Mouse (Mus musculus): ENCODE data around the gene Omp.

The Omp gene

DNA sequence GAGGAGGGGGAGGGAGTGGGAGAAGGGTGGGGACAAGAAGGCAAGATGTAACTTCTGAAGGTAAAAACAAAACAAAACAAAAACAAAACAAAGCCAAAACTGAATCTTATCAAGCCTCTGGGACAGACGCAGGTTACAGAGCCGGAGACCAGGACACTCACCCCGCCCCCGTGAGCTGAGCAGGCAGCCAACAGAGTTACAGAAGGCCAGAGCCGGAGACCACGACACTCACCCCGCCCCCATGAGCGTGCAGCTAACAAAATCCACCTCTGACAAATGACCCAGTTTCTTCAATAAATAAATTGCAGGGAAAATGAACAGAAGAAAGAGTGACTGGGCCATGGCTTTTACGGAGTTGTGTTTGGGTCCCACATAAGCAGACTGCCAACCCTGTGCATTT is 6.1 kb downstream of the Omp start:
- DNase-seq = peak; percentile 45

DNA sequence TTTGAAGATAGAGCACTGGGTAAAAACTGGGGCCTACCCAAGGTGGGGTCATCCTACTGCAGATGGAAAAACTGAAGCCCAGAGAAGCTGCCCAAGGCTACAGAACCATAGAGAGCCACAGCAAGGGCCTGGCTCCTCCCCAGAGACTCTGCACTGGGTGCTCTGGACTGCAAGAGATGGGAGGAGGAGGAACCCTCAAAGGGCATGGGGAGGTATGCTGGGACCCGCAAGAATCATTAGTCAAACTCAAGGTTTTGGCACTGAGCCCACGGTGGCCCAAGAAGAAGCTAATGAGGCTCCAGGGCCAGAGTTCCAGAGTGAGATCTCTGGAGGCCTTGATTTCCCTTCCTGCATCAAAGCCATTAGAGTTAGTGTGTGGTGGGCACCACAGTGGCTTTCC is 7.3 kb downstream of the Omp start:
- DNase-seq = no peak

DNA sequence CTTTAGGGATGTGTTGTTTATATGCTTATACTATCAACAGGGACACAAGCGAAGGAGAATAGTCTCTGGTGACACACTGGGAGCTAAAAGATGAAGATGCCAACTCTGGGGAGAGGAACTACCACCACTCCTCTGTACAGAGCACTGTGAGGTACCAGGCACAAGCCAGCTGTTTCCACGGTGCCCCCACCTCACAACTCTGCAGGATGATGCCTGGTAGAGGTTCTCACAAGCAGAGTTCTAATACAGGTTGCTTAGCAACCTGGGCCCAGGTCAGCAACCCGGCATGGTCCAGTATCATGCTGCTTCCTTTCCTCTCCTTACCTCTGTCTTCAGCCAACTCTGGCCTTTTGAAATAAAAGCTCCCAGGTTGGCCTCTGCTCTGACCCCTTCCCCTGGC is 7.7 kb downstream of the Omp start:
- no peak for DNase-seq

DNA sequence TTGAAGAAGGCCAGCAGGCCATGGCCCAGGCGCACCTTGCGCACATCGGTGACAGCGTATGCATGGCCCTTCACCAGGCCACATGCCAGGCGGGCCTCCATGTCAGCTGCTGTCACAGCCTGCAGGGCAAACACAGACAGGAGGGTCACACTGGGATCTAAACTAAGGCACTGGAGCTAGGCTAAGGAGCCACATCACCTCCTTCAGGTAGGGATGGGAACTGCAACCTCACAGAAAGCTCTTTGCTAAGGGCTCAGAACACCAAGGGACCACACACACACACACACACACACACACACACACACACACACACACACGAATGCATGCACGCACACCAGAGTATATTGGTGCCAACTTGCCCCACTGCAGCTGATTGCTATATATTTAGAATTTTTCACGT is 13.6 kb downstream of the Omp start:
- DNase-seq = no peak

DNA sequence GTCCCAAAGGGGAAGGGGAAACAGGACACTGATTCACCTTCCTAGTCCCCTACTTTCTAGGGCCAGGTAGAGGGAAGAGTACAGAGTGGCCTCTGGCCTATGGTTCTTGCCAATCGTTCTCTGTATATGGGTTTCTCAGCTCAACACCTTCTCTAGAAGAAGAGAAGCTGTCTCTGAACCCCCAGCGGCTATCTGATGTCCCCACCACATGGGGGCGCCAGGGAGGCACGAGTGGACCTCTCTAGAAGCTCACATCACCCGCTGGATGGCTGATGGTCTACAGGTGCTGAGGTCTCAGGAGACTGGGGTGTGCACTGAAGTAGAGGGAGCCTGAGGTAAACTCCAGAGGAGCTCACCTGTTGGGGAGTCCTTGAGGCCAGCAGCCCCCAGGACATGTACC is 19.8 kb downstream of the Omp start:
- no peak for DNase-seq

DNA sequence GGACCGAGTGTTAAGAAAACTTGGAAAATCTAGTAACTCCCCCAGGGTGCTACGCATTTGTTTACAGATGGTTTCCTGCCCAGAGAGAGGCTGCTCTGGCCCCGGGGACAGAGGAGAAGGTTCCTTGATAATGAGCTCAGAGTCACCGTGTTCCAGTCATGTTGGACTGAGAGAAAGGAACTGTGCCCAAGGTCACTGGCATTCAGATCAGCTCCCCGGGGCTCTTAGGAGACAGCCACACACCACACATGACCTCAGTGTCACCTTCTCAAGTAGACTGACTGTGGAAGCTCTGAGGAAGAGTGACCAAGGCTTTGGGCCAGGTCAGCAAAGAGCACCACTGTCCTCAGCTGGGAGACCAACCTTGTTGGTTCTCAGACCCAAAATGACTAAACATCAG is 20.6 kb downstream of the Omp start:
- no peak for DNase-seq

DNA sequence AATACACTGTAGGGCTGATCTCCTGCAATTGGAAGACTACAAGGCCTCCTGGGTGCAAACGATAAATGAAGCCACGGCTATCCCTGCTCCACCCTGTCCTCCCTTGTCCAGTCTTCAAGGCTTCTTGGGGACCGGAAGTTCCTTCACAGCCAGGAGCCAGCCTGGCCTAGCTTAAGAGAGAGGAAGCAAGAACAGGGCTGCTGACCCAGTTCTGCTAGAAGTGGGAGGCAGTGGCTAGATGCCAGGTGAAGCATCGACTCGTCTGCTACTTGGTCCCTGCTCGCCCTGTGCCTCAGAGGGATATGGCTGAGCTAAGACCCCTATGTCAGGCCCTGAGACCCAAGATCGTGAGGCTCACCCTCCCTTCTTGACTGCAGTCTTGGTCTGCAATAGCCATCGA is 23.6 kb downstream of the Omp start:
- no peak for DNase-seq

DNA sequence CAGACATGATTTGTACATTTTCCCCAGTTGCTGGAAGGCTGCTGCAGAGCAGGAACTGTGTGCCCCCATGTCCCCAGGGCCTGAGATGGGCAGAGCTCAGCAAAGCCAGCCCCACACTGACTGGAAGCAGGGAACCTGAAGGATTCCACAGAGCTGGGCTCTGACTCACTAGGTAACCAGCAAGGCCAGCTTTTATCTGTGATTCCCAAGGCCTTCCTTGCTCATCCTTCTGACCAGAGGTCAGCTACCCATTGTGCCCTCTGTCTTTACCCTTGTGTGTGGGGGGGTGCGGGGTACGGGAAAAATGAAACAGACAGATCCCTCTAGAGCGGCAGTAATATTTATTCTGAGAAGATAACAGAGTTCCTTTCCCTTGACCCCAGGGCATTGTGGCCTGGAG is 24.1 kb downstream of the Omp start:
- DNase-seq = no peak

DNA sequence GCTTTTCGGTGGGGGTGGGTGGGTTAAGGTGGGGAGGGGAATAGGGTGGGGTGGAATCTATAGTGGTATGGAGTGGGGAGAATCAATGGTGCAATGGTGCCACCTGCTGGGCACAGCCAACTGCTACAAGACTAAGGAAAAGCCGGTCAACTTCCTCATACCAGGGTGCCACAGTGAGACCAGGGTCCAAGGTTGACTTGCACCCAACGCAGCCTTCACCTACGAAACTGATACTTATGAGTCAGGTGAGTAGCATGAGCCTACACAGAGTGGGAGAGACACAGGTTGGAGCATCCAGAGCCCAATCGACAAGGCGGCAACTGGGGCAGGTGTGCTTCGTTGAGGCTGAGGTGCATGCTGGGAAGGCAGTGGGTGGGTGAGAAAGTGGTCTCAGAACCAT is 25.0 kb downstream of the Omp start:
- DNase-seq = peak; percentile 82

DNA sequence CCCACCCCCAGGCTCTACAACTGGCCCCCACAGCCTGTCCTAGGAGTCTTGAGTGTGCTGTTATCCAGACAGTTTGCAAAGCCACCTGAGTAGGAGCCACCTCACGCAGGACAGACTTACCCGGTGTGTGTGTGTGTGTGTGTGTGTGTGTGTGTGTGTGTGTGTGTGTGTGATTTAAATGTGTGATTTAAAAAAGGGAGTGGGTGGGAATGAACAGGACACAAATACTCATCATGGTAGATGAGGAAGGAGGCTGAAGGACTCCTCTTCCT is 25.4 kb downstream of the Omp start:
- DNase-seq = no peak

DNA sequence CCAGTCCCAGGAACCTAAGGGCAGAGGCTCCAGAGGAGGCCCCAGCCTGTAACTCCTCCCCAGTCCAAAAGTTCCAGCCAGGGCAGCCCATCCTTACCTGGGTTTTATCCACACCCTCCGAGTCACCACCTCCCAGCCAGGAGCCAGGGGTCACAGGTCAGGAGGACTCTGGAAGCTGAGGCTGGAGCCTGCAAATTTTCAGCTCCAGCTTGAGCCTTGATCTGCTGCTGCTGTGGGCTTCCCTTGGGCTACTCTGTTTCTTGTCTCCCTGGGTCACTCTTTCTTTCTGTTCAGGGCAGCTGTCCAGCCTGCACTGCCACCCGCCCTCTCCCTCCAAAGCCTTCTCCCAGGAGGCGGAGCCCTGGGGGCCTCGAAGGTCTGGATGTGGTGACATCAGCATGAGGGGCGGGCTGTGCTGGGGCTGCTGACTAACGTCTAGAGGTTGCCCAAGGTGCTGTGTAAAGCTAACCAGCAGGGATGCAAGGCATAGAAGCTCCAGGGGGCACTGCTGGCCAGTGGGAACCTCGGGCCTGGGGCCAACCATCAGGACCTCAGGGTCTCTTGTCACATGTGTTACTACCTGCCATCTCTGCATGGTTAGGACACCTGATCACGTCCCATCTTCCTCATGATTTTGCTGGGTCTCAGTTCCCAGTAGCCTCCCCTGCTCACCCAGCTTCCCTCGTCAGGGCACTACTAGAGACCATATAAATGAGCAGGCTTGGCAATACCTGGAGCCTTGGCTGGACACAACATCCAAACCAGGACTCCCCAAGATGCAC is 25.9 kb downstream of the Omp start, which contains the start of gene Myo7a:
Myo7a (minus strand) TSS at position 346 of the 782 bp plus-strand sequence.
- peak; percentile 74 for DNase-seq

DNA sequence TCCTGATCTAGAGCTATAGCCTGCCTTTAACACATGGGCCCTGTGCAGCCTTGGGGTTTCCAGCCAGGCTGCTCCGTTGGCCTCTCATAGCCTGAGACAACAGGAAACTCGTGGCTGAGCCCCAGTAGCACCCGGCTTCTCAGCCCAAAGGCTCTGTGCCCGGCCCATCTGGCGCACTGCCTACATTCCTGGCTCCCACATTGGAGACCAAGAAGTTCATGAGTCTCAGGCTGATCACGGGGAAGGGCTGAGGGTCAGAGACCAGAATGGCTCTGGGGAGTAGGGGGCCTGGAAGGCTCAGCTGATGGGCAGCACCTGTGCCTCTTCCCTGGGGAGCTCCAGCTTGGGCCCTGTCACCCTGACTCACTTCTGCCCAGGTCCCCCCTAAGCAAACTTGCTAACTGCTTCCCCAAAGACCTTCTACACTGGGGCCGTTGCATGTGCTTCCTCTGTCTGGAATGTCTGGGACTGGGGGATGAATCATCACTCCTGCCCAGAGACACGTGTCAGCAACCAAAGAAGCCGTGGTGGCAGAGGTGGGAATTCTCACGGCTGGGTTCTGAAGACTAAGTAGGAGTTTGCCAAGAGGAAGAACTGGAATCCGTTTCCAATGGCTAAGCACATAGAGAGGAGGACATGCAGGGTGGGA is 28.2 kb downstream of the Omp start:
- DNase-seq = no peak

DNA sequence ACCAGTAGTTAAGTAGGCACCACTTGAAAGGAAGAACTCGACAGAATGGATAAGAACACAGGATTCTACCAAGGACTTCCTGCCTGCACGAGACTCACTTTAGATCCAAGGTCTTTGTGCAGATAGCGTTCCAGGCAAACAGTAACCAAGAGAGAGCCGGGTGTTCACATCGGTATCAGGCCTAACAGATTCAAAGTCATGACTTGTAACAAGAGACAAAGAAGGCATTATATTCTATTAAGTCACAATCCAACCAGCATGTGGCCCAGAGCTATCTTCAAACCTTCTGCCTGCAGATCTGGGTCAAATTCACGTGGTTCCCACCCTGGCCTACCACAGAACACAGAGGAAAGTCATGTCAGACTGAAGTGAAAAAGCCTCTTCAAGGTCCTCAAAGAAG is 30.6 kb downstream of the Omp start:
- no peak for DNase-seq

DNA sequence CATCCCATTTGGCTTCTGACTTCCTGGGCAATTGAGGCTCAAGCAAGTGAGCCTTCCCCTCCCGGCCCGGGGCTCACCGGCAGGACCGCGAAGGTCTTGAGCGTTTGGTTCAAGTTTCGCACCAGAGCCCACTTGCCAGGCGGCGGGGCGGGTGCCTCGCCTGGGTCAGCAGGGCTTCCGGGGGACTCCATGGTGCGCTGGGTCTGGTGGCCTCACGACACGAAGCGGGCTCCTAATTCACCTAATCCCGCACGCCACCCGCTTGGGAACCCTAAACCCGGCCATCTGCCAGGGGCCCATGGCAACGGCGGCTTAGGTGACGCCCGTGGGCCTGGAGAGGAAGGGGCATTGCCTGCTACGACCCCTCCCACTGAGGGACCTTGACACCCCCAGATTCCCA is 34.1 kb downstream of the Omp start:
- peak; percentile 72 for DNase-seq

DNA sequence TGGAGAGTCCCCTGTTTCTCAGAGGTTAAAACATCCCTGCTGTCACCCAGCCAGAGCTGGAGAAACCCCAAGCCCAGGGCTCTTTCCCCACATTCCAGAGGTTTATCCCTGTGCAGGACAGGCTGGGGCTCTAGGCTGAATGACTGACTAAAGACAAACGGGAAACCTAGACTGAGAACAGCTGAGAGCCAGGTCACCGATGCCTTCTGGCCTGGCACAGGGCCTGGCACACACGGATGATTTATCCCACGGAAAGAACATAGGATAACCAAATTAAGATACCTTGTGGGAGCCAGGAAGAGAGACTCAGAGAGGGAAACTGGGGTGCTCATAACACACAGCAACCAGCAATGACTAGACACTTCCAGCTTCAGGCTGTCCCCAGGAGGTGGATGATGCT is 35.5 kb downstream of the Omp start:
- no peak for DNase-seq

DNA sequence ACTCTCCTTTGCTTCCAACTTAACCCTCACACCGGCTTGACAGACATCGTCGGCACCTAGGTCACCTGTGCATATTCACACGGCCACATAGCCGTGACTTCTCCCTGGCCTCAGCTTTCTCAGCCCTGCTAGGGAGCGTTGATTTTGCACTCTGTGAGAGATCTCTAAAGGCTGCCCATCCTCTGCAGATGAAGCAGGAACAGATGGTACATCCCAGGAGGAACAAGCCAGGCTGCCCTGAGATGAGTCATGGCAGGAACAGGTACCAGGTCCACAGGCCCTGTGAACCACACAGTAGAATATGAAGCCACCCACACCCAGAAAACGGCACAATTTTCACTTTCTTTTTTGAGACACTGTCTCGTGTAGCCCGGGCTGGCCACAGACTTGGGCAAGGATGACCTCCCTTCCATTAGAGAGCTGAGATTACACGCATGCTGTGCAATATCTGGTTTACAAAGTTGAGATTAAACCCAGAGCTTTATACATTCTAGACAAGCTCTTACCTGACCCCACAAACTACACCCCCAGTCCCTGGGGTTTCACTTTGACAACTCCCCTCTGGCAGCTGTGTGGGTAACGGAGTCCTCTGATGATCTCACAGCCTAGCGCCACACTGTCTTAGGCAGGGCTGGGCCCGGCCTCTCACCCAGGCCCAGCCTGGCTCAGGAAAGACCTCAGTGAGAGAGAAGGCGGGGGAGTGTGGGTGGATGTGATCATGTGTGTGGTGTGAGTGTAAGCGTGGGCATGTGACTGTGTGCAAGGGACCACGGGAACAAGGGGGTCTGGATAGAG is 36.5 kb downstream of the Omp start:
- DNase-seq = no peak

DNA sequence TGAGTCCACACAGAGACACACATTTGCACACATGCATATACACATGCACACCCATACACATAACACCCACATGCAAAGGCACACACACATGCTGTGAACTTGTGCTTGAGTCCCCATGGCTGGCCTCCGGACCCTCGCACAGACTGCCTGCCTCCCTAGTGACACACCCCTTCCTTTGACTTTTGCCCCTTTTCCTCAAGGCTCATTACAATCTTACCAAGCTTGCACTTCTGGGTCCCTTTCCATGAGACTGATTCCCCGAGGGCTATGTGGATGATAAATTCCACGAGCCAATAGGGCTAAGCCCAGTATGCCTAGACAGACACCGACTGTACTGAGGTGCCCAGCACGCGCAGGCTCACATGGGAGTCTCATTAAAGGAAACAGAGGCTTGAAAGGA is 39.0 kb downstream of the Omp start:
- DNase-seq = no peak

DNA sequence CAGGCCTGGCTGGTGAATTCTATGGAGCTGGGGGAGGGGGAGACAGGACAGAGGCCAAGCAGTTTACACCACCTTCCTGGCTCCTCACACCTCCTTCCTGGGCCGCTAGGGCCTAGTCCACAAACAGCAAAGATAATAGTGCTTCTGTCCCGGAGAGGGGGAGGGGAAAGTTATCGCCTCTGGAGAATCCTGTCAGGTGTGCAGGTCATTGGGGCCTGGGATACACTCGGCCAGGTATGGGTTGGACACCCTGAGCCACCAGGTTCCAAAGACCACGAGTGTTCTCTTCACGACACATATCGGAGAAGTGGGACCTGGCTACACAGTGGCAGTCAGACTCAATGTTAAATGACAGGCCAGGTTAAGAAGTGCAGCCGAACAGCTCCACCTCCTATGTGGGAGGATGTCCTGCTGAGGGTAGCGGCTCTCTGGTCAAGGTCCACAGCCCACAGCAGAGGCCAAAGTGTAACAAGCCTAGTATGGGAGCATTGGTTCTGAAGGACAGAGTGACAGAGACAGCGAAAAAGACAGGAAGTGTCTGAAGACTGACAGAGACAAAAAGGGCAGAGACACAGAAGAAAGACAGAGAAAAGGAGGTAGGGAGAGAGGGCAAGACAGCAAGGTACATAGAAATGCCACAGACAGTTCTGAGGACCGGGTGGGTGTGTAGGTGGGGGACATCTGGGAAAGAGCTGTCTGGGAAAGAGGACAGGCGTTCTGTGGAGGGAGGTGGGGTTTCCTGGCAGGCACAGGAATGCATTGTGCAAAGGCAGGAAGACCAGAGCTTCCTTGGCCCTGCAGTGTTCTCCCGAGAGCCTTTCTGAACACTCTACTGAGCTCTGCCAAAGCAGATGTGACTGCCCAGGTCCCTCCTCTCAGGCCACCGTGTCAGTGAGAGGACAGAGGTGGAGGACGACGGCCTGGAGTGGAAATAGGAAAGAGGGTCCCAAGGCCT is 40.5 kb downstream of the Omp start:
- DNase-seq = no peak

DNA sequence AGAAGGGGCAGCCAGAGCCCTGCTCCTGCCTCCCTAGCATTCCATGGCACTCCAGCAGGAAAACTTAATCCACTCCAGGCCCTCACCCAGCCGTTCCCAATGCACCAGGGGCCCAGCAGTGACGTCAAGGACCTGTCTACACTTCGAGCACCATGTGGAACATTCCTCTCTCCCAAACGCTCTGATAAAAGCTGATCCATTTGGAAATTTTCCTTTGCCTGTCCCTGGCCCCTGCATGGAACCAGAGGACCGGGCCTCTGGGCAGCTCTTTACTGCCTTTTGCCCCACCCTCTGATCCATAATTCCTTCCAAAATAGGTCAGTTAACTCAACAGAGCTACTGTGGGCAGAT is 41.4 kb downstream of the Omp start:
- DNase-seq = no peak

DNA sequence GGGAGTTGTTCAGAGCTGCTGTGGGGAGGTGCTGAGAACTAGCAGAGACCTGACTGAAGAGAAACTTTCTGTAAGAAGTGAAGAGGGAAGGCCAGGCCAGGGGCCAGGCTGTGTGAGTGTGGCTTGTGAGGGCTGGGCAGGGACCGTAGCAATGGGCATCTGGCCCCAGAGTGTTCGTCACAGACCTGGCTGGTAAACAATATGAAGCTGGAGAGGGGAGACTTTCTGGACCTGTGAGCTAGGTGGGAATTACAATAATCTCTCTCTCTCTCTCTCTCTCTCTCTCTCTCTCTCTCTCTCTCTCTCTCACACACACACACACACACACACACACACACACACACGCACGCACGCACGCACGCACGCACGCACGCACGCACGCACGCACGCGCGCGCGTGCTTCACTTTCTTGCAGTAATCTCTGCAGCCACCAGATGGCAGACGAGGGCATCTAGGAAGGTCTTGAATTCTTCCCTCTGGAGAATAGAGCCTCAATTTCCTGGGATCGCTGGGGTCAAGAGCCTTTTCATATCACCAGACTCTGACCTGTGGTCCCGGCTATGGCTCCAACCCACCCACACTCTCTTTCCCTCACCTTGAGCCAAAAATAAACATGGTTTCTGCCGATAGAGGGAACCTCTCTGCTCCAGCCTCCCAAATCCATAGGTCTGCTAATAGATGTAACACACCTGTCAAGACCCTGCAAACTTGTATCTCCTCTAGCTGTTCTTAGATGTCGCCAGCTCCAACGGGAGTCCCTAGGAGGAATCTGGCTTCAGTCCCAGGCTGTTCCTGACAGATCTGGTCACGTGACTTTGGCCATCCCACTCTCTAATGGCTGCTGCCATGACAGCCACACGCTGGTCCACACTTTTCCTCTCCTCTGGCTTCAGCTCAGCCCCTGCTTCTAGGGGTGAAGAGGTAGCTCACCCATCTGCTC is 42.0 kb downstream of the Omp start:
- DNase-seq = peak; percentile 93

DNA sequence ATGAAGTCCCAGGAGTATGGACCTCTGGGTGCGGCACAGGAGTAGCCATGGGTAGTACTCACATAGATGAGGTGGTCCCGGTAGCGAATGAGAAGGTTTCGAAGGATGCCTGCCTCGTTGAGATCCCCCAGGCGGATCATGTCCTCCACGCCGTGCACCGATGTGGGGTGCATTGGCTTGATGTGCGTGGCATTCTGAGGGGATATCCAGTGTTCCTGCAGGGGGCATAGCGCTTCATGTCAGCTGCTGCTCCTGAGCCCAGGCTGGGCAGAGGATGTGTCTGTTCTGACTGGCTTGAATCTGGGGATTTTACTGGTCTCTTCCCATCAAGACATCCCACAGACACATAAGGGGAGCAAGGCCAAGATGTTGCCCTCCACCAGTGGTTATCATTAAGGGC is 42.8 kb downstream of the Omp start:
- no peak for DNase-seq

DNA sequence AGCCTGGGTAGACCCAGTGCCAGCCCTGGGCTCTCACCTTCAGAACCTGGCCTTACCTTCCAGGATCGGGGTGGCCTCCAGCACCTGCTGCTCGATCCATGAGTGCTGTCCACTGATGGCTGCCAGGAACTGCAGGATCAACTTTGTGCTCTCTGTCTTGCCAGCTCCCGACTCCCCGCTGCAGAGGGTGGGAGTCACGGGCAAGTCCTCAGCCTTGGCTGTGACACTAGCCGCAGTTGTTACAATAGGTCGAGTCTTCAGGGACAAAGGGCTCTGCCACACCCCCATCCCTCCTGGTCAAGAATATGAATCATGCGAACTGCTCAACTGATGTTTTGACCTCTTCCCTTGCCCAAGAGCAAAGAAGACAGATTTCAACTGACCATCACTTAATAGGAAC is 47.7 kb downstream of the Omp start:
- DNase-seq = no peak

All from retina, postnatal 1 day (tissue).